Mouse (Mus musculus) left cerebral cortex, adult 9 months (tissue): Measurements from ENCODE around the gene Neurl2.

ENCODE experiments used
- DNase-seq, 2 experiments: peaks; one replicate each; pipeline ENCODE4 v3.0.0; 2022; ENCODE audit warnings: low spot score in 2 of 2

Gene Neurl2

DNA sequence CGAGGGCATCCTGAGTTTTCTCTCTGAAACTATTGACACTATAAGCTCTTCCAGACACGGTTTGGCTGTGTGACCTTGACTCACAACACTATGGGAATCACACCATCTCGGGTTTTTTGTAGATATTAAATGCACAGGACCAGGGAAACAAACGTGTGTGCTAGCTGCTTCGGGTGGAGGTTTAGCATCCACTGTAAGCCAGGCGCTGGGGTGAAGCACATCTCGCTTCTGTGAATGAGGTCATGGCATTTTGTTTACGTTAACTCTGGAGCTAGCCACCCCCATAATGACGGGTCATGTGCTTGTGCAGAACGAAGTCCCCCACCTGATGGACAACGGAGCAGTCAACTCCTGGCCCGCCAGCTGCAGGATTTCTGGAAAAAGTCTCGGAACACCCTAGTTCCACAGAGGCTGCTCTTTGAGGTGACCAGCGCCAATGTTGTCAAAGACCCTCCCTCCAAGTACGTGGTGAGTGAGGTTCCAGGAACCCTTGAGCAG lies 46.8 kb downstream of the Neurl2 start:
- DNase-seq = no peak

GRCm38 (mm10) chr2:164785481-164786387 lies 47.5 kb downstream of the Neurl2 start, which contains the start of gene Snx21:
TSS of gene Snx21 (plus strand) at chr2:164785823.
- DNase-seq = peak; percentile 70 to 87

- no peak for DNase-seq
Measured at GRCm38 (mm10) chr2:164784869-164785420, 48.3 kb downstream of the Neurl2 start.

- no peak for DNase-seq
Measured at GRCm38 (mm10) chr2:164783926-164784581, 49.2 kb downstream of the Neurl2 start.

DNA sequence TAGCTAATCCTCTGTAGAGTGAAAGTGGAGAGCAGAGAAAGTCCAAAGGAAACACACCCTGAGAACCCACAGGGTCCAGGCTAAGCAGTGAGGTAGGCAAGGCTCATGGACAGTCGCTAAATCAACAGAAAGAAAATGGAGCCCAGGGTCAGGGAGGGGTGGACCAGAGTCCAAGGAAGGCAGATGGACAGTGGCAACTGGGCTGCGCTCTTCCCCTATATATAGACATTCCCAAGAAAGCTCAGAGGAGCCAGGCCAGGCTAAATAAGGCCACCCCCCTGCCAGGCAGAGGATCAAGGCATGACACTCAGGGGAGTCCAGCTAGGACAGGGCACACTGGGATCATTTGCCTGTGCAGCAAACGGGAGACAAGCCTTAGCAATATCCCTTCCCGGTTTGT lies 51.4 kb downstream of the Neurl2 start:
- no peak for DNase-seq
